8 mouse cellular contexts compared by ENCODE assay signal in genomic region chrX:105929478-105930038, GRCm38 (mm10). TPM values are rescaled to one million over a fixed set of nuclear protein-coding genes. Genes with fewer than 3 reads are reported as not detected.
DNase-seq lines count a peak whose midpoint lies in the region; ATAC-seq and TF ChIP-seq lines count a peak whose summit lies in the region.

No protein-coding gene starts in this region.

- no peaks in the 10 kb centered on the region for H3K36me3 ChIP-seq in heart, embryonic 10.5 days
- H3K36me3 ChIP-seq in G1E (replicated peaks) = peaks cover 17% of the 10 kb centered on the region
- H3K36me3 ChIP-seq in hindbrain, embryonic 12.5 days = no peaks in the 10 kb centered on the region

- H3K9me3 ChIP-seq in heart, embryonic 10.5 days = no peaks in the 10 kb centered on the region
- H3K9me3 ChIP-seq in G1E (replicated peaks) = no peaks in the 10 kb centered on the region
- no peaks in the 10 kb centered on the region for H3K9me3 ChIP-seq in hindbrain, embryonic 12.5 days (replicated peaks)

- H3K9ac ChIP-seq in hindbrain, embryonic 12.5 days = no peak overlapping the region

- no peak for DNase-seq in heart, embryonic 10.5 days (ENCODE audit: low spot score)
- no peak for DNase-seq in heart, postnatal 36 days
- DNase-seq in G1E (ENCODE audit: low spot score) = no peak
- no peak for DNase-seq in adrenal gland, postnatal 25 days
- DNase-seq in adrenal gland, adult 18-20 months (ENCODE audit: low spot score in 2 of 2) = no peak
- no peak for DNase-seq in kidney, adult 9 months

- intact Hi-C loops in heart, postnatal 36 days (cut with DNase I) = loop anchor here (10.0 kb wide), 1 partner anchor 255 kb away; the partner anchor contains the start of gene Pgk1

- H3K4me2 ChIP-seq in hindbrain, embryonic 12.5 days (replicated peaks) = peak overlapping the region; percentile 31

- peak overlapping the region; percentile 72 for H3K4me3 ChIP-seq in heart, embryonic 10.5 days
- H3K4me3 ChIP-seq in G1E (ENCODE audit: low read depth, low read length) = peak overlapping the region; percentile 77
- H3K4me3 ChIP-seq in hindbrain, embryonic 12.5 days = peak overlapping the region; percentile 61

- TF ChIP-seq CTCF in G1E (IDR thresholded peaks at IDR 0.05; ENCODE audit: low read depth, low read length) = no peak

- H3K4me1 ChIP-seq in heart, embryonic 10.5 days = no peaks in the 10 kb centered on the region
- peaks cover 22% of the 10 kb centered on the region for H3K4me1 ChIP-seq in G1E (ENCODE audit: insufficient read depth, low read depth, low read length)
- peaks cover 7% of the 10 kb centered on the region for H3K4me1 ChIP-seq in hindbrain, embryonic 12.5 days

- ATAC-seq in G1E (ENCODE audit: extremely low read depth, insufficient number of reproducible peaks, low FRiP score, poor library complexity, severe bottlenecking) = no peak
- ATAC-seq in hindbrain, embryonic 12.5 days (ENCODE audit: low FRiP score) = peak; percentile 44
- ATAC-seq in megakaryocyte-erythroid progenitor cell, adult 5-6 weeks (replicated peaks; ENCODE audit: low FRiP score, low TSS enrichment, poor library complexity, severe bottlenecking) = peak; percentile 21; the same call in 1 of the 2 replicates

- 38% methylated on average over 8 of the region's 8 CpGs for WGBS in heart, embryonic 10.5 days
- 41% methylated on average over 8 of the region's 8 CpGs for WGBS in hindbrain, embryonic 12.5 days

- peak overlapping the region; percentile 95 for H3K27ac ChIP-seq in heart, embryonic 10.5 days
- H3K27ac ChIP-seq in hindbrain, embryonic 12.5 days = peak overlapping the region; percentile 95; the same call in 1 of the 2 replicates

- H3K27me3 ChIP-seq in heart, embryonic 10.5 days (ENCODE audit: insufficient read depth, poor library complexity, severe bottlenecking) = no peaks in the 10 kb centered on the region
- no peaks in the 10 kb centered on the region for H3K27me3 ChIP-seq in G1E (ENCODE audit: insufficient read depth, low read length)
- H3K27me3 ChIP-seq in hindbrain, embryonic 12.5 days = no peaks in the 10 kb centered on the region

RNA-seq across cellular contexts. Expression of gene Atrx, which starts 0.4 kb away (rescaled TPM):
- polyA plus RNA-seq in heart, embryonic 10.5 days (2016; fragmentation: Nextera tagmentation; extraction: Ambion mirVana) = 128 and 140 TPM in 2 replicates
- 10 to 100 TPM; 61.6 to 70.0 TPM for total RNA-seq in heart, postnatal 36 days (2021)
- total RNA-seq in G1E (2014; fragmentation: Nextera tagmentation) (302 and 418 TPM in 2 replicates), G1E (2017) (213 and 269 TPM in 2 replicates)
- 21.4 and 32.6 TPM in 2 replicates for polyA plus RNA-seq in G1E (2012)
- polyA plus RNA-seq in hindbrain, embryonic 12.5 days (2016; fragmentation: Nextera tagmentation; extraction: Ambion mirVana) = 222 and 249 TPM in 2 replicates
- 168 and 243 TPM in 2 replicates for total RNA-seq in megakaryocyte-erythroid progenitor cell, adult 5-6 weeks (2014; fragmentation: Nextera tagmentation)
- total RNA-seq in megakaryocyte-erythroid progenitor cell, adult 5-6 weeks (2017) = 253 and 330 TPM in 2 replicates
- 146 and 148 TPM in 2 replicates for total RNA-seq in adrenal gland, postnatal 25 days (2021)
- 10 to 100 TPM; 78.5 to 99.6 TPM for total RNA-seq in adrenal gland, adult 18-20 months (2021)
